Mouse (Mus musculus): Measurements from ENCODE around the gene Gm3383.
"Not testable (repeated sequence)": the region's sequence is repeated elsewhere in the genome, so short reads cannot be mapped to it uniquely, and the experiment has no call there.

Gene Gm3383

DNA sequence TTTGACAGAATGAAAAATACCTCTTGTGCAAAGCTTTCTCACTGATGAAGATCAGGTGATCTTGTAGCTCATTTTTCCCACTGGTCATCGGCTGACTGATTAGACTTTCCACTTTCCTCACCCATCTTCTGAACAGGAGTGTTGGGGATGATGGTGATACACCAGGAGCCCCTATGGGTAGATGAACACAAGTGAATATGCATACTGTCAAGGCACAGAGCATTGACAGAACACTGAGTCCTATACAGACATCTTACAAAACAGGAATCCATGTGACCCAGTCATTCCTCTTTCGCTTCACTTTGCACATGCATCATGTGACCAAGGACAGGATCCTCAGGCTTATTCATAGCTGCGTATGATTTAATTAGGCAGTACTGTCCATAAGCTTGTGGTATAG is at the start of gene Gm3383:
Gm3383 (minus strand) TSS at position 101 of the 400 bp plus-strand sequence.
- not testable (repeated sequence) for DNase-seq (ENCODE audit: low spot score)

- DNase-seq (ENCODE audit: low spot score): not testable (repeated sequence)
These were observed 48.1 kb upstream of the Gm3383 start for GRCm38 (mm10) chr14:5855911-5856310.

DNA sequence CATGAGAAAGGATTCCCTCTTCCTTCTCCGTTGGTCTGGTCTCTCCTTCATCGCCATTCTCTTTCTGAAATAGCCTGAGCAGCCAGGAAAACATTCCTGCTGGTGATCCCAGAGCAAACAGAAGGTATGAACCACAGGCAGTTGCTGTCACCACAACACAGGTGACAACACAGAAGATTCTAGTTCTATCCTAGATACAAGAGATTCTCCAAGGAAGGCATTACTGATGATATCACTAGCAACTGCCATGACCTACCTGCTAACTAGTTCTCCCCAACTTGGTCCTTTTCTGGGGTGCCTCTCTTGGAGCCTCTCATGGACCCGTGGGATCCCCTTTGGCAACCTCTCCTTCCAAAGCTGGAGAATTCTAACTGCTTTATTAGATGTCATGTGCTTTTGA is 22.4 kb upstream of the Gm3383 start, which contains the start of gene Gm3424:
Gm3424 (minus strand) TSS at position 101 of the 400 bp plus-strand sequence.
- DNase-seq (ENCODE audit: low spot score): not testable (repeated sequence)

GRCm38 (mm10) chr14:5812699-5813356 is 5.0 kb upstream of the Gm3383 start:
- DNase-seq (ENCODE audit: low spot score): not testable (repeated sequence)

GRCm38 (mm10) chr14:5741477-5741876 is 66.3 kb downstream of the Gm3383 start, which contains the start of gene Gm3373:
Gm3373 (minus strand) TSS chr14:5741577.
- not testable (repeated sequence) for DNase-seq (ENCODE audit: low spot score)

DNA sequence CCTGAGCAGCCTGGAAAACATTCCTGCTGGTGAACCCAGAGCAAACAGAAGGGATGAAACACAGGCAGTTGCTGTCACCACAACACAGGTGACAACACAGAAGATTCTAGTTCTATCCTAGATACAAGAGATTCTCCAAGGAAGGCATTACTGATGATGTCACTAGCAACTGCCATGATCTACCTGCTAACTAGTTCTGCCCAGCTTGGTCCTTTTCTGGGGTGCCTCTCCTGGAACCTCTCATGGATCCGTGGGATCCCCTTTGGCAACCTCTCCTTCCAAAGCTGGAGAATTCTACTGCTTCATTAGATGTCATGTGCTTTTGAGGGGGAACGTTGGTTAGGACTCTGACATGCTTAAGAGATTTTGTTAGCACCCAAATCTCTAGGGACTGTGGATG is 120.4 kb downstream of the Gm3383 start, which contains the start of gene Gm9603:
Gm9603 (minus strand) TSS at position 101 of the 400 bp plus-strand sequence.
- DNase-seq (ENCODE audit: low spot score): not testable (repeated sequence)

DNA sequence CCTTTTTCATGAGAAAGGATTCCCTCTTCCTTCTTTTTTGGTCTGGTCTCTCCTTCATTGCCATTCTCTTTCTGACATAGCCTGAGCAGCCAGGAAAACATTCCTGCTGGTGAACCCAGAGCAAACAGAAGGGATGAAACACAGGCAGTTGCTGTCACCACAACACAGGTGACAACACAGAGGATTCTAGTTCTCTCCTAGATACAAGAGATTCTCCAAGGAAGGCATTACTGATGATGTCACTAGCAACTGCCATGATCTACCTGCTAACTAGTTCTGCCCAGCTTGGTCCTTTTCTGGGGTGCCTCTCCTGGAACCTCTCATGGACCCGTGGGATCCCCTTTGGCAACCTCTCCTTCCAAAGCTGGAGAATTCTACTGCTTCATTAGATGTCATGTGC is 174.9 kb downstream of the Gm3383 start, which contains the start of gene Gm8265:
Gm8265 (minus strand) TSS at position 101 of the 400 bp plus-strand sequence.
- not testable (repeated sequence) for DNase-seq (ENCODE audit: low spot score)

Data from retina, embryonic 14.5 days (tissue).